Mouse (Mus musculus): Measurements from ENCODE around the gene Cdr1.

Gene Cdr1

DNA sequence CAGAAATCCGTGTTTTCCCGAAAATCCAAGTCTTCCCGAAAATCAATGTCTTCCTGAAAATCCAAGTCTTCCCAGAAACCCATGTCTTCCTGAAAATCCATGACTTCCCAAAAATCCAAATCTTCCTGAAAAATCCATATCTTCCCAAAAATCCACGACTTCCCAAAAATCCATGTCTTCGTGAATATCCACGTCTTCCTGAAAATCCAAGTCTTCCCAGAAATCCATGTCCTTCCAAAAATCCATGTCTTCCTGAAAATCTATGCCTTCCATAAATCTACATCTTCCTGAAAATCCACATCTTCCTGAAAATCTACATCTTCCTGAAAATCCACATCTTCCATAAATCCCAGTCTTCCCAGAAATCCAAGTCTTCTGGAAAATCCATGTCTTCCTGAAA is at the start of gene Cdr1:
Gene Cdr1 (minus strand): TSS at position 101 of the 400 bp plus-strand sequence.
- DNase-seq (ENCODE audit: low spot score in 2 of 2): no peak

DNA sequence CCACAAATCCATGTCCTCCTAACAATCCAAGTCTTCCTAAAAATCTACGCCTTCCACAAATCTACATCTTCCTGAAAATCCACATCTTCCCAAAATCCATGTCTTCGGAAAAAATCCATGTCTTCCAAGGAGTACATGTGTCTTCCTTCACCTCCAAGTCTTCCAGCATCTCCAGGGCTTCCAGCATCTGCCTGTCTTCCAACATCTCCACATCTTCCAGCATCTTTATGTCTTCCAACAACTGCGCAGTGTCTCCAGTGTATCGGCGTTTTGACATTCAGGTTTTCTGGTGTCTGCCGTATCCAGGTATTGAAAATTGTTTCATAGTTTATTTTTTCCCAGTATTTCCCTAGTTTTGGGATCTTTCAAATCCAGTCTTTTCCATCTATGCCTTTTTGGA is 511 bp upstream of the Cdr1 start:
- DNase-seq (ENCODE audit: low spot score in 2 of 2): no peak

DNA sequence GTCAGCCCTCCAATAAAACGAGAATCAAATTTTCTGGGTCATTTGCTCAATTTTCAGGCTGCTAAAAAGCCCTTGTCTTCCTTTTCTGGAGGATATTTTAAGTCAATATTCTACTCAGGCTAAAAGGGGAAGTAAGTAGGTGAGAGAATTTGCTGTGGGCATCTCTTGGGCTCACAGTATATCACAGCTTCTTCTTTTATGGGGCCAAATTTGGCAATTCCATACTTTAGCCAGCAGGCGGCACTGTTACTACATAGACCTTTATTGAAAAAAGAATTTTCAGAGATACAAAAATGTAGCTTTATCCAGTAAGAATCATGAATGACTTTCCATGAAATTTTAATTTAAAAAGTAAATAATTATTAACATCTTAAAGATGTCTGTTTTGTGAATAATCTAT is 18.8 kb downstream of the Cdr1 start:
- DNase-seq (ENCODE audit: low spot score in 2 of 2): no peak

DNA sequence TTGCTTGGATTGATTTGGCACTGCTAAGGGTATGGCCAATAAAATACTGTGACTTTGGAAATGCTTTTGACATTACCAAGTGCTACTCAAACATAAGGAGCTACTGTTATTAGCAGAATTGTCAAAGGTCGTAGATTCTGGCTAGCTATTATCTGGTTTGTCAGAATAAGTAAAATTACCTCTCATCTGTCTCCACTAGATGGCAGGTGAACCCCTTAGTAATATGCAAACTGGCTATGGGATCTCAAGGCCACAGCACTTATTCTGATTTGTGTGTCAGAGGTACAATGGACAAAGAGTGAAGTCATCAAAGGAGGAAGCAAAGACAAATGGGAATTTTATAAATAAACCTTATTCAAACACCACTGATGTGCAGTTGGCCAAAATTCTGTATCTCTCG is 24.1 kb downstream of the Cdr1 start:
- DNase-seq (ENCODE audit: low spot score in 2 of 2): no peak

DNA sequence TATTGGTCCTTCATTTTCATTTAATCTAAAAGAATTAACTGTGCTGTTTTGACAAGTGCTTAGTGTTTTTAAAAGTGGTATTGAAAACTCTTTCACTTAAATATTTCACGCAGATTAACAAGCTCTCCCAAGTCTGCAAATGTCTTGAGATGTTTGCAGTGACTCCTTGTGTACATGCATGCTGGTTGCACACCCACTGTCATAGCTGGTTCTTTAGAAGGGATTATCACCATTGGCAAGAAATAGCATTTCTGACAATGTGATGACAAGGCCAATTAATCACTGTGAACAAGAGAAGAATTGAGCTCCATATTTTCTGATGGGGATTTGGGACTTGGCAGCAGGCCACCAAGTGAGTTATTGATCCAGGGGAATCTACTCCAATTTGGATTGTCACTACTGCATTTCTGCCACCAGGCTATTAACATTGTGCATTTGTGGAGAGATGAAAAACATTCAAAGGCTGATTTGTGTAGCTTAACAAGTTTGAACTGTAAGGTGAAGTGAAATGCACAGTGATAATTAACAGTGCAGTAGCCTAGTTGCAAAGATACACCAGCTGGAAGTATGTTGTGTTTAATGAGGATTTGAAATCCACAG is 30.6 kb downstream of the Cdr1 start:
- no peak for DNase-seq (ENCODE audit: low spot score in 2 of 2)

DNA sequence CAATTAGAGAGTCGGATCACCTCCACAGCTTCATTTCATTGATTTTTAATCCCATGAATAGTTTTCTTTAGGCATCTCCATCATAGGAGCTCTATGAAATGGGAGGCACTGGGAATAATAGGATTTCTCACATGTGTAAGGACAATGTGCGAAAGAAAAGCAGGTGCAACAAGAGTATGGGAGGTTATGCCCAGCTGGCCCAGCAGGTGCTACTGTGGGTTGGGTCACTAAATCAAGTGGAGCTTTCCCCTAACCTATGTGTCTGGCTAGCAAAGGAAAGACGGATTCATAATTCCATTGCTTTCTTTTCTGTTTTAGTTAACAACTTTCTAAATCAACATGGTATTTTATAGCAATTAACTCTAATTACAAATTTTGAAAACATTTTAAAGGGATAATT is 31.1 kb downstream of the Cdr1 start:
- DNase-seq (ENCODE audit: low spot score in 2 of 2): no peak

DNA sequence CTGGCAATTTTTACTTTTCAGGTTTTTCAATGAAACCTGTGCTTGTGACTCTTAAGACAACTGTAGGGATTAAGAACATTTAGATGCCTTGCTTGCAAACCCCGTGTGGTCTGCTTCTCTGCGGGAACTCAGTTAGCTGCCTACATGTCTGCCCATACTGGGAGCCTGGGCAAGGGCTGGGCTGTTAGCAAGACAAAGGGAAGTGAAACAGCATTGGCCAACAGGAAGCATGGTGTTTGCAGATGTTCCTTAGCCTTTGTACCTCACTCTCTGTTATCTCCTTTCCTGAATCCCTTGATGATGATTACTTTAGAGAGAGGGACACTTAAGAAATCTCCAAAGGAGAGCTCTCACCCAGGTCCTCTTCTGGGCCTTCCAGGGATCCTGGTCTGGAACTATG is 38.8 kb downstream of the Cdr1 start:
- no peak for DNase-seq (ENCODE audit: low spot score in 2 of 2)

DNA sequence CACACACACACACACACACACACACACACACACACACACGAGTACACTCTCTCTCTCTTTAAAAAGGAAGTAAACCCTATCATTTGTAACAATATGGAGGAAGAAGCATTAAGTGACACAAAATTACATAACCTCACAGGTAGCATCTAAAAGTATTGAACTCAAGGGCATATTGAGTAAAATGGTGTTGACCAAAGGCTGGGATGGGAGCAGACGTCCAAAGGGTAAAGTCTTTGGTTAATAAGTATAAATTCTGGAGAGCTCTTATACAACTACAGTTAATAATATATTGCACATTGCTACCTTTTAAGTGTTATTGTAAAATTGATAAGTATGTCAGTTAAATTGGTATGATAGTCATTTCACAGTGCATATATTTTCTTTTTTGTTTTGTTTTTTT is 39.9 kb downstream of the Cdr1 start:
- no peak for DNase-seq (ENCODE audit: low spot score in 2 of 2)

DNA sequence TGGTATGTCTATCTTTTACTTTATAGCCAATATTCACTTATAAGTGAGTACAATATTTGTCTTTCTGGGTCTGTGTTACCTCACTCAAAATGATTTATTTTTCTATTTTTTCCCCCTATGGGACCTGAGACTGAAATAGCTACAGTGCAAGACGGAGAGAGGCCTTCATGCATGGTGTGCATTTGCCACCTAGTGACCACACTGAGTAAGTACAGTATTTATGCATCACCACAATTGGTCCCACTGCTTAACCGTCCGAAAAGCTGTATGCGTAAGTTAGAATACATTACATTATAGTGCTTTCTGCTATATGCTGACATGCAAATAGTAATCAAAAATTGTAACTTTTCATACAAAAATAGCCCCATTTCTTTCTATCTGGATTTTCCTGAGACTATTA is 50.8 kb downstream of the Cdr1 start:
- DNase-seq (ENCODE audit: low spot score in 2 of 2): no peak
